Mouse (Mus musculus) naive thymus-derived CD4-positive, alpha-beta T cell, adult 5 months (primary cell): ENCODE data around the gene Eid1. TPM values are rescaled to one million over a fixed set of nuclear protein-coding genes. Genes with fewer than 3 reads are reported as not detected.

Source experiments
- polyA plus RNA-seq: library from polyadenylated mRNA; unstranded; fragments of 100-300 nt; shearing (Covaris generic); gene quantifications from one replicate; pipeline ENCODE4 v1.2.1, GENCODE M21; 2017

The Eid1 gene
- polyA plus RNA-seq, result 27.6 TPM

DNA sequence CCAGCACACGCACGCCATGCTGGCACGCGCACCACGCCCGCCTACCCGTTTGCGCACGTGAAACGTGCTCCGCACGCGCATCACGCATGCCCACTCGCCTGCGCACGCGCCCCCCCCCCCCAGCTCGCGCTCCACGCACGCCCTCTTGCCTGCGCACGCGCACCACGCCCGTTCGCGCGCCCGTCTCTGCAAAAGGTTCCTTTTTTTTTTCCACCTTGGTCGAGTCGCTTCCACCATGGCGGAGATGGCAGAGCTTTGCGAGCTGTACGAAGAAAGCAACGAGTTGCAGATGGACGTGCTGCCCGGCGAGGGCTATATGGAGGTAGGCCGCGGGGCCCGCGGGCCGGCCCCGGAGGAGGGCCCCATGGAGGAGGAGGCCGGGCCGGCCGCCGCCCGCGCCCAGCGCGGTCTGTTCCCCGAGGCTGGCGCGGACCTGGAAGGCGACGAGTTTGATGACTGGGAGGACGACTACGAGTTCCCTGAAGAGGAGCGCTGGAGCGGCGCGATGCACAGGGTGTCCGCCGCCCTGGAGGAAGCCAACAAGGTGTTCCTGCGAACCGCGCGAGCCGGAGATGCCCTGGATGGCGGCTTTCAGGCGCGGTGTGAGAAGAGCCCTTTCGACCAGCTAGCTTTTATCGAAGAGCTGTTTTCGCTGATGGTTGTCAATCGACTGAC lies at the start of gene Eid1:
Eid1 (plus strand) TSS at position 139 of the 675 bp plus-strand sequence.

DNA sequence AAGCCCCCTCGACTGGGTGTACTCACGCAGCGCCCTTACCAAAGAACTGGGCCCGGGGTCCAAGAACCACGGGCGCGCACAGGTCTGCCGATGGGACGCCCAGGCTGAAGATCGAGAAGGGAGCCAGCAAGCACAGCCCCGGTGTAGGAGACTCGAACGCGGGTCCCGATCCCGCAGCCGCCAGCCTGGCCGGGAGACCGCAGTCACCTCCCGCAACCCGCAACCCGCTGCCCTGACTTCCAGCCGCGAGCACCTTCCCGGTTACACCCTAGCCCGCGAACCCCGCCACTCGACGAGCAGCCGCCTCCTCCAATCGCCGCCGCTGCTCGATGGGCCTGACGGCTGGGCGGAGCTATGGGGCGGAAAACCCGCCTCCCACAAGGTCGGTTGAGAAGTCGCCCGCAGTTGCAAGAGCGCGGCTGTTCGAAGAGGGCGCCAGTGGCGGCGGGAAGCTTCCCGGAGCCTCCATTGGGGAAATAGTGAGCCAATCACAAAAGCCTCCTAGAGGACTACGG lies 48.0 kb upstream of the Eid1 start, which contains the start of gene Cep152:
Cep152 (minus strand) TSS at position 277 of the 515 bp plus-strand sequence.

GRCm38 (mm10) chr2:125724086-125724430 lies 51.2 kb downstream of the Eid1 start, which contains the start of gene Shc4:
Gene Shc4, minus strand, starts transcription at chr2:125724148.

Other genes with a start within 250 kb of the Eid1 start
- not detected for gene Gm9913, start 168.0 kb upstream of the Eid1 start, polyA plus RNA-seq
- not detected for gene Fbn1, start 165.1 kb upstream of the Eid1 start, polyA plus RNA-seq
- gene Cep152, start 48.0 kb upstream of the Eid1 start, polyA plus RNA-seq, result 13.1 TPM
- gene Shc4, start 51.1 kb downstream of the Eid1 start, polyA plus RNA-seq, result 0.15 TPM
- gene Secisbp2l, start 109.8 kb downstream of the Eid1 start, polyA plus RNA-seq, result 33.9 TPM
- 18.8 TPM for gene Galk2, start 186.0 kb downstream of the Eid1 start, polyA plus RNA-seq
- gene Cops2, start 186.0 kb downstream of the Eid1 start, polyA plus RNA-seq, result 39.0 TPM